Mouse (Mus musculus): ENCODE measurements around the gene Arhgef9. TPM values are rescaled to one million over a fixed set of nuclear protein-coding genes. Genes with fewer than 3 reads are reported as not detected.

Arhgef9 gene
- polyA plus RNA-seq, 1 experiment from 2014 or later: 20.8 TPM

Other genes with a start within 250 kb of the Arhgef9 start
- 11.1 and 12.8 TPM in 2 replicates for gene Spin4, start 170.2 kb downstream of the Arhgef9 start, polyA plus RNA-seq (2015; fragmentation: Nextera tagmentation; extraction: Ambion mirVana)
- 13.4 and 13.9 TPM in 2 replicates for gene Amer1, start 248.0 kb upstream of the Arhgef9 start, polyA plus RNA-seq (2015; fragmentation: Nextera tagmentation; extraction: Ambion mirVana)

Data from embryonic facial prominence, embryonic 13.5 days (tissue).